Mouse (Mus musculus) neural tube, embryonic 11.5 days (tissue): ENCODE measurements around the gene Slc16a12. TPM values are rescaled to one million over a fixed set of nuclear protein-coding genes. Genes with fewer than 3 reads are reported as not detected.
A peak's percentile ranks its signal among the peaks of the same experiment; 100 is the strongest.

Source experiments
- ATAC-seq: fragments of 200-750 bp; cut with Nextera tagmentation; 2 replicates; pipeline ENCODE4 v1.8.0; 2017; ENCODE audit warnings: moderate number of reproducible peaks, mild to moderate bottlenecking, moderate TSS enrichment, moderate library complexity; ENCODE audit not compliant: insufficient read depth, low FRiP score, low TSS enrichment
- DNase-seq: peaks from one replicate; pipeline ENCODE4 v3.0.0-alpha.2; 2015; ENCODE audit warnings: low spot score
- H3K27ac ChIP-seq: fragments of 300-500 bp; sonication (generic); 2 replicates; pipeline ENCODE4 v1.5.1; 2014; ENCODE audit warnings: low read depth, mild to moderate bottlenecking, low read length
- H3K27me3 ChIP-seq: fragments of 300-500 bp; sonication (generic); 2 replicates; pipeline ENCODE4 v1.6.1; 2014; ENCODE audit warnings: mild to moderate bottlenecking, low read length, mixed read lengths; ENCODE audit not compliant: control insufficient read depth, insufficient read depth
- H3K36me3 ChIP-seq: fragments of 300-500 bp; sonication (generic); 2 replicates; pipeline ENCODE4 v1.6.1; 2014; ENCODE audit warnings: mild to moderate bottlenecking, low read length, moderate library complexity, mixed read lengths; ENCODE audit not compliant: control insufficient read depth, insufficient read depth
- H3K4me1 ChIP-seq: fragments of 300-500 bp; sonication (generic); 2 replicates; pipeline ENCODE4 v1.6.1; 2014; ENCODE audit warnings: low read length, mixed read lengths; ENCODE audit not compliant: control insufficient read depth, insufficient read depth
- H3K4me2 ChIP-seq: fragments of 300-500 bp; sonication (generic); 2 replicates; pipeline ENCODE4 v1.6.1; 2014; ENCODE audit warnings: low read depth, mild to moderate bottlenecking, moderate library complexity
- H3K4me3 ChIP-seq: fragments of 300-500 bp; sonication (generic); 2 replicates; pipeline ENCODE4 v1.5.1; 2014; ENCODE audit warnings: low read depth, low read length
- H3K9ac ChIP-seq: fragments of 300-500 bp; sonication (generic); 2 replicates; pipeline ENCODE4 v1.6.1; 2014; ENCODE audit warnings: mild to moderate bottlenecking, low read length
- H3K9me3 ChIP-seq: fragments of 300-500 bp; sonication (generic); 2 replicates; pipeline ENCODE4 v1.6.1; 2016; ENCODE audit warnings: low read length; ENCODE audit not compliant: control insufficient read depth
- WGBS: fragments of 180-500 bp; shearing (Covaris S2); extraction: QIAGEN DNeasy Blood & Tissue Kit; methylation state at CpG from one replicate; pipeline ENCODE4 v1.1.7; 2014; 5-methylcytosine and 5-hydroxymethylcytosine counted together
- polyA plus RNA-seq: library from polyadenylated mRNA; unstranded; fragments of >200 nt; fragmentation: Nextera tagmentation; extraction: Ambion mirVana; gene quantifications from 2 replicates; pipeline ENCODE4 v1.2.1, GENCODE M21; 2014

Slc16a12 gene
- polyA plus RNA-seq, 1 experiment from 2014 or later, result 1.3 TPM

- Histone ChIP-seq H3K4me1 (no peaks in the 10 kb centered on the region), H3K4me2 (no peak overlapping the region), H3K9ac (no peak overlapping the region), H3K27me3 (no peaks in the 10 kb centered on the region), H3K9me3 (no peaks in the 10 kb centered on the region), H3K27ac (no peak overlapping the region), H3K4me3 (no peak overlapping the region), H3K36me3 (no peaks in the 10 kb centered on the region)
- 89% methylated on average over 1 of the region's 1 CpGs for WGBS
- ATAC-seq (no peak), DNase-seq (no peak)
Measured at GRCm38 (mm10) chr19:34705141-34705540, 41.9 kb downstream of the Slc16a12 start.

DNA sequence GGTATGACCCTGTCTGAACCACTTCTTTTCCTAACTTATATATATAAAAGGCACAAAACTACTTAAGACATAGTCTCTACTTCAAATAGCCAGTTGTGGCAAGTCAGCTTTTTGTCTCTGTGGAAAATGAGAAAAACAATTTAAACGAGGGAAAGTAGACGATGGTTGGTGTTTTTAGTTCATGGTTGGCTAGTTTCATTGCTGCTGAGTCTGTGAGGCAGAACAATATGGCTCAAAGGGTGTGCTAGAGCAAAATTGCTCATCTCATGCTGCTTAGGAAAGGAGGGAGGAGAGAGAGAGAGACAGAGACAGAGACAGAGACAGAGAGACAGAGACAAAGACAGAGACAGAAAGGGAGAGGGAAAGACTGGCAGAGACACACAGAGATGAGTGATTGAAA, 47.8 kb downstream of the Slc16a12 start:
- Histone ChIP-seq H3K4me3 (no peak overlapping the region), H3K4me1 (no peaks in the 10 kb centered on the region), H3K9me3 (no peaks in the 10 kb centered on the region), H3K9ac (no peak overlapping the region), H3K4me2 (no peak overlapping the region), H3K36me3 (no peaks in the 10 kb centered on the region), H3K27ac (no peak overlapping the region), H3K27me3 (no peaks in the 10 kb centered on the region)
- DNase-seq (no peak), ATAC-seq (no peak)
- WGBS, result 65% methylated on average over 2 of the region's 2 CpGs

DNA sequence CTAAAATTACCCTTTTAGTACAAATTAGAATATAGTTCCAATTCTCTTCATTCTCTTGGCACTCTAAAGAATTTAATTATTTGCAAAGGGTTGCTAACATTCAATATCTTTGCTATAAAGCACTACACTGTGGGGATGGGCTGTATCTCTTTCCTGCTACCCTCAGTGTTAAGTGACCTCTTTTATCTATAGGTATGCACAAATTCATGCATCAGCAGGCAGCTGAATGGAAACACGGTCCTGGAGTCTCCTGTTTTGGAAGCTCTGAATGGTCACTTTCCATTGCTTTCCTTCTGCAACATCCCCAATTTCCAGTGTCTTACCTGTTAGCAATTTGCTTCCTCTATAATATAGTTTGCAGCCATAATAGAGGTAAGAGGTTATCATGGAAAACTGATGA, 48.2 kb downstream of the Slc16a12 start:
- Histone ChIP-seq H3K4me2 (no peak overlapping the region), H3K27me3 (no peaks in the 10 kb centered on the region), H3K9ac (no peak overlapping the region), H3K4me3 (no peak overlapping the region), H3K9me3 (no peaks in the 10 kb centered on the region), H3K4me1 (no peaks in the 10 kb centered on the region), H3K27ac (no peak overlapping the region), H3K36me3 (no peaks in the 10 kb centered on the region)
- DNase-seq (no peak), ATAC-seq (no peak)
- 66% methylated on average over 1 of the region's 1 CpGs for WGBS

DNA sequence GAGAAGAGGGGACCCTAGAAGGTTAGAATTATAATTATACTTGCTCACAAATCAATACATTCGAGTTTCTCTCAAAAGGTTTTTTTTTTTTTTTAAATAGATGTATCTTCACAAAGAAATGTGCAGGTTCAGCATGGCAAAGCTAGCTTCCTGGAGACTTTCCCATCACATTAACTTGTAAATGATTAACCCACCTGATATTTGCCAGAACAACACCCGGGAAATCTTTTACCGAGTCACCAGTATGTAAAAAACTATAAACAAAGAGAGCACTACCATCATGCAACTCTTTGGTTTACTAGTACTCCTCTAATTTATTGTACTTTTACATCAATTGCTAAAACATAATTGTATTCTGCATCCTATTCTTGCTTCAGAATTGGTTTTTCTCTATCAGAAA, 48.7 kb downstream of the Slc16a12 start:
- Histone ChIP-seq H3K9me3 (no peaks in the 10 kb centered on the region), H3K4me1 (no peaks in the 10 kb centered on the region), H3K36me3 (no peaks in the 10 kb centered on the region), H3K4me3 (no peak overlapping the region), H3K27ac (no peak overlapping the region), H3K9ac (no peak overlapping the region), H3K4me2 (no peak overlapping the region), H3K27me3 (no peaks in the 10 kb centered on the region)
- ATAC-seq (no peak), DNase-seq (no peak)
- WGBS, result 81% methylated on average over 3 of the region's 3 CpGs

- Histone ChIP-seq H3K27ac (no peak overlapping the region), H3K4me1 (no peaks in the 10 kb centered on the region), H3K9me3 (no peaks in the 10 kb centered on the region), H3K4me3 (no peak overlapping the region), H3K9ac (no peak overlapping the region), H3K36me3 (no peaks in the 10 kb centered on the region), H3K4me2 (no peak overlapping the region), H3K27me3 (no peaks in the 10 kb centered on the region)
- no peak for DNase-seq
- ATAC-seq, result no peak
- WGBS, result 76% methylated on average over 2 of the region's 2 CpGs
Measured at GRCm38 (mm10) chr19:34697461-34697860, 49.6 kb downstream of the Slc16a12 start.

DNA sequence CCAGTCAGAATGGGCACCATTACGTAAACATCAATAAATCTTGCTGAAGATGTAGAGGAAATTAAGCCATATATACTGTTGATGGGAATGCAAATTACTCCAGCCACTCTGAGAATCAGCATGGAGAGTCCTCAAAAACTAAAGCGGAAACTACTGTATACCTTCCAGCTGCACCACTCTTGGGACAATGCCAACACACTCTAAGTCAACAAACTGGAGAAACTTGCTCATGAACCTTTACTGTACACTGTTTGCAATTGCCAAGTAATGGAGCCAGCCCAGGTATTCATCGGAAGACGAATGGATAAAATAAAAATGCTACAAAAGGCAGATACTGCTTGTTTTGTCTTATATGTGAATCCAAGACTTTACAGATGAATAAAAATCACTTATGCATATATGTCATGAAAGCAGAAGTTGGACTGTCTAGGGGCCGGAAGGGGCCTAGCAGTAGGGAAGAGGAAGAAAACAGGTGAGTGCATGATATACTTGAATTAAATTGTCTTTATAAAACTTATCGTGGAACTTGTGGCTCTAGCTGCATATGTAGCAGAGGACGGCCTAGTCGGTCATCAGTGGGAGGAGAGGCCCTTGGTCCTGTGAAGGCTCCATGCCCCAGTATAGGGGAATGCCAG, 50.6 kb downstream of the Slc16a12 start:
- no peaks in the 10 kb centered on the region for H3K36me3 ChIP-seq
- WGBS, result 92% methylated on average over 8 of the region's 8 CpGs
- no peak for DNase-seq

DNA sequence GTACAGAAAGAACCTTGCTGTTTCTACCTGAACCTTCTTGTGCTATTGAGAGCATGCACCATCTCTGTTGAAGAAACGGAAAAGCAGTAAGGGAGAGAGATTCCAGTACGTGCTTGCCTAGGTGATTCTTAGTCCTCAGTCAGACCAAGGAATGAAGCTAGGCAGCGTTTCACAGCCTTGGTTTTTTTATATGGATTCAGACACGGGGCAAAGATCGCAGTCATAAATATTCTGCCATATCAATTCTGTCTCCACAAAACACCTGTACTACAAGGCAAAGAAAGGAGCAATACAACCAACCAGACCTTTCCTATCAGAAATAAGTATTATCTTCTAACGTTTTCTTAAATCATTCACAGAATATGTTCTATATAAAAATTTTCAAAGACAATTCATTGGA, 55.7 kb downstream of the Slc16a12 start:
- Histone ChIP-seq H3K4me3 (no peak overlapping the region), H3K36me3 (no peaks in the 10 kb centered on the region), H3K9ac (no peak overlapping the region), H3K4me1 (no peaks in the 10 kb centered on the region), H3K27ac (no peak overlapping the region), H3K27me3 (no peaks in the 10 kb centered on the region), H3K9me3 (no peaks in the 10 kb centered on the region), H3K4me2 (no peak overlapping the region)
- ATAC-seq, result no peak
- no peak for DNase-seq
- 88% methylated on average over 6 of the region's 6 CpGs for WGBS

More for the DNA sequence above, 50.6 kb downstream of the Slc16a12 start:
- Histone ChIP-seq H3K27ac (no peak overlapping the region), H3K9ac (no peak overlapping the region), H3K4me3 (no peak overlapping the region), H3K4me2 (no peak overlapping the region), H3K9me3 (no peaks in the 10 kb centered on the region), H3K27me3 (no peaks in the 10 kb centered on the region), H3K4me1 (no peaks in the 10 kb centered on the region)
- no peak for ATAC-seq

GRCm38 (mm10) chr19:34685530-34685929, 61.6 kb downstream of the Slc16a12 start:
- DNase-seq (no peak), ATAC-seq (no peak)
- WGBS, result 91% methylated on average over 1 of the region's 1 CpGs
- H3K27me3 ChIP-seq, result no peaks in the 10 kb centered on the region
- H3K27ac ChIP-seq, result no peak overlapping the region
- no peak overlapping the region for H3K9ac ChIP-seq
- H3K9me3 ChIP-seq, result no peaks in the 10 kb centered on the region
- no peak overlapping the region for H3K4me3 ChIP-seq
- no peaks in the 10 kb centered on the region for H3K36me3 ChIP-seq
- no peaks in the 10 kb centered on the region for H3K4me1 ChIP-seq
- H3K4me2 ChIP-seq, result no peak overlapping the region

GRCm38 (mm10) chr19:34684857-34685256, 62.2 kb downstream of the Slc16a12 start:
- 55% methylated on average over 1 of the region's 1 CpGs for WGBS

More at GRCm38 (mm10) chr19:34684857-34685256, 62.2 kb downstream of the Slc16a12 start:
- ATAC-seq (no peak), DNase-seq (peak; percentile 53)
- H3K9me3 ChIP-seq, result no peaks in the 10 kb centered on the region
- no peaks in the 10 kb centered on the region for H3K4me1 ChIP-seq
- no peaks in the 10 kb centered on the region for H3K36me3 ChIP-seq
- H3K9ac ChIP-seq, result no peak overlapping the region
- H3K4me2 ChIP-seq, result no peak overlapping the region
- no peaks in the 10 kb centered on the region for H3K27me3 ChIP-seq
- no peak overlapping the region for H3K4me3 ChIP-seq
- H3K27ac ChIP-seq, result no peak overlapping the region
